ENCODE assay signal across 9 mouse cellular contexts in the genomic region with DNA sequence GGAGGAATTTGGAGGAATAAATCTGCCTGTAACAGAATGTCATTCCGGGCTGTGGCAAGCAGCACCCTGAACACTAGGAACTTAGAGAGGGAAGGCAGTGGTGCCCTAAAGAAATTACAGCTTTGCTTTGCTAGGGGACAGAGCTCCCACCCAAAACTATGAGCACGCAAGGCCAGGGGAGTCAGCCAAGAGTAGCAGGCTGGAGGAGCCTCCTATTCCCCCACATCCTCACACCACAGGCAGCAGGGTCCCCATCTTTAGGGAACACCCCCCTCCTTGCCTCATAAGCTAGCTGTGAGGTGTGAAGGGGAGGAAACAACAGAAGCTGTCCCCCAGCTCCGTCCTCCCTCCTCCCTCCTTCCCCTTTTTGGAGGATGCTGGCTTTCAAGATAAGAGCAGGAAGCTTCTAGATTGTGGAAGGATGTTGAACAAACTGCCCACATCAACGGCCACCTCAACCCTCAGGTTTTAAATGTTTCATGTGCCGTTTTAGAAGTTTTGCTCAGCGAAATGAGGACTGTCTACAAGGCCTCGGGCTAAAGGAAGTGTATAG.
A peak's percentile ranks its signal among the peaks of the same experiment; 100 is the strongest.
DNase-seq lines count a peak whose midpoint lies in the region; ATAC-seq lines count a peak whose summit lies in the region.
"Had no signal": no experiment of that assay in that cellular context is flagged by ENCODE, and none has a peak within 500 bp of the region (broad histone marks: within the 10 kb centered on the region; RNA-seq: fewer than 3 reads in every experiment).

No protein-coding gene starts in this region.

- intact Hi-C loops in left cerebral cortex, postnatal 36 days (cut with DNase I) = no loop called here

- no peak for DNase-seq in kidney, adult 18-20 months
- peak; percentile 56 for DNase-seq in T-cell, adult 2 months (ENCODE audit: low spot score)
- DNase-seq in heart, postnatal 4 days = peak; percentile 17
- no peak for DNase-seq in left cerebral cortex, postnatal 36 days (ENCODE audit: low spot score in 2 of 2)
- DNase-seq in cerebellum, postnatal 14 days = no peak
- DNase-seq: right cerebral cortex, postnatal 25 days had no signal

- H3K9ac ChIP-seq in kidney, embryonic 14.5 days (ENCODE audit: low read depth, low read length) = no peak overlapping the region
- H3K9ac ChIP-seq in midbrain, embryonic 16.5 days (ENCODE audit: low read depth, low read length) = no peak overlapping the region

- H3K36me3 ChIP-seq in kidney, embryonic 14.5 days (ENCODE audit: control insufficient read depth, insufficient read depth, low read length) = no peaks in the 10 kb centered on the region
- H3K36me3 ChIP-seq in midbrain, embryonic 16.5 days (ENCODE audit: control insufficient read depth, insufficient read depth, low read length) = no peaks in the 10 kb centered on the region

- no peak for ATAC-seq in kidney, embryonic 14.5 days (ENCODE audit: low FRiP score, low TSS enrichment)
- ATAC-seq in megakaryocyte progenitor cell, adult 5-6 weeks (replicated peaks; ENCODE audit: poor library complexity) = peak; percentile 43
- no peak for ATAC-seq in midbrain, embryonic 16.5 days

- peaks cover 16% of the 10 kb centered on the region for H3K4me1 ChIP-seq in kidney, embryonic 14.5 days (ENCODE audit: control insufficient read depth, insufficient read depth, low read length)
- peaks cover 2% of the 10 kb centered on the region; the same call in 1 of the 2 replicates for H3K4me1 ChIP-seq in midbrain, embryonic 16.5 days (ENCODE audit: control insufficient read depth, insufficient read depth, low read length)

- H3K4me3 ChIP-seq in kidney, embryonic 14.5 days (ENCODE audit: low read length) = no peak overlapping the region
- H3K4me3 ChIP-seq in midbrain, embryonic 16.5 days (ENCODE audit: low read depth, low read length) = no peak overlapping the region

- 40% methylated on average over 7 of the region's 7 CpGs for WGBS in kidney, embryonic 14.5 days
- WGBS in midbrain, embryonic 16.5 days = 77% methylated on average over 7 of the region's 7 CpGs

- 0 out of 2 replicates have a peak overlapping the region, but pooled peaks have one; percentile 4 for H3K27ac ChIP-seq in kidney, embryonic 14.5 days (ENCODE audit: low read depth, low read length)
- H3K27ac ChIP-seq in midbrain, embryonic 16.5 days (ENCODE audit: low read length) = no peak overlapping the region

- no peaks in the 10 kb centered on the region for H3K27me3 ChIP-seq in kidney, embryonic 14.5 days (ENCODE audit: control insufficient read depth, insufficient read depth, low read length)
- H3K27me3 ChIP-seq in midbrain, embryonic 16.5 days (ENCODE audit: control insufficient read depth, insufficient read depth, low read depth, low read length) = no peaks in the 10 kb centered on the region

- H3K4me2 ChIP-seq in kidney, embryonic 14.5 days (replicated peaks; ENCODE audit: low read depth, low read length) = no peak overlapping the region
- H3K4me2 ChIP-seq in midbrain, embryonic 16.5 days (ENCODE audit: low read length) = no peak overlapping the region

- H3K9me3 ChIP-seq in kidney, embryonic 14.5 days (ENCODE audit: control insufficient read depth, low read length) = no peaks in the 10 kb centered on the region
- H3K9me3 ChIP-seq in midbrain, embryonic 16.5 days (replicated peaks; ENCODE audit: control insufficient read depth, low read length, poor library complexity, severe bottlenecking) = no peaks in the 10 kb centered on the region

Comparison
In these comparisons a context has a peak if more than half of its experiments do, and no peak if none do; other contexts are left out.
1. DNase-seq: peak in T-cell, adult 2 months (single experiment) and heart, postnatal 4 days (single experiment); none in kidney, adult 18-20 months (single experiment), left cerebral cortex, postnatal 36 days (0 of 2) and cerebellum, postnatal 14 days (0 of 2).